Mouse (Mus musculus) midbrain, embryonic 16.5 days (tissue): ENCODE data around the gene Bola3. TPM values are rescaled to one million over a fixed set of nuclear protein-coding genes. Genes with fewer than 3 reads are reported as not detected.

ENCODE experiments used
- ATAC-seq: fragments of 200-750 bp; cut with Nextera tagmentation; 2 replicates; pipeline ENCODE4 v1.8.0; 2017; ENCODE audit warnings: moderate TSS enrichment
- H3K27ac ChIP-seq: fragments of 300-500 bp; sonication (generic); 2 replicates; pipeline ENCODE4 v1.5.1; 2014; ENCODE audit warnings: mild to moderate bottlenecking, low read length, mixed read lengths
- H3K27me3 ChIP-seq: fragments of 300-500 bp; sonication (generic); 2 replicates; pipeline ENCODE4 v1.6.1; 2014; ENCODE audit warnings: low read depth, low read length, mixed read lengths; ENCODE audit not compliant: control insufficient read depth, insufficient read depth
- H3K36me3 ChIP-seq: fragments of 300-500 bp; sonication (generic); 2 replicates; pipeline ENCODE4 v1.6.1; 2014; ENCODE audit warnings: mild to moderate bottlenecking, low read length, moderate library complexity, mixed read lengths; ENCODE audit not compliant: control insufficient read depth, insufficient read depth
- H3K4me1 ChIP-seq: fragments of 300-500 bp; sonication (generic); 2 replicates; pipeline ENCODE4 v1.6.1; 2014; ENCODE audit warnings: mild to moderate bottlenecking, low read length, mixed read lengths; ENCODE audit not compliant: control insufficient read depth, insufficient read depth
- H3K4me2 ChIP-seq: fragments of 300-500 bp; sonication (generic); 2 replicates; pipeline ENCODE4 v1.6.1; 2014; ENCODE audit warnings: mild to moderate bottlenecking, low read length, mixed read lengths
- H3K4me3 ChIP-seq: fragments of 300-500 bp; sonication (generic); 2 replicates; pipeline ENCODE4 v1.5.1; 2014; ENCODE audit warnings: low read depth, mild to moderate bottlenecking, low read length, moderate library complexity, mixed read lengths
- H3K9ac ChIP-seq: fragments of 300-500 bp; sonication (generic); 2 replicates; pipeline ENCODE4 v1.6.1; 2014; ENCODE audit warnings: low read depth, low read length, mixed read lengths
- H3K9me3 ChIP-seq: fragments of 300-500 bp; sonication (generic); replicated peaks from 2 replicates; pipeline ENCODE4 v1.6.1; 2014; ENCODE audit warnings: mild to moderate bottlenecking, low read length, mixed read lengths; ENCODE audit not compliant: control insufficient read depth, poor library complexity, severe bottlenecking
- WGBS: fragments of 180-500 bp; shearing (Covaris S2); extraction: QIAGEN DNeasy Blood & Tissue Kit; methylation state at CpG from one replicate; pipeline ENCODE4 v1.1.7; 2014; 5-methylcytosine and 5-hydroxymethylcytosine counted together
- polyA plus RNA-seq: library from polyadenylated mRNA; unstranded; fragments of >200 nt; fragmentation: Nextera tagmentation; extraction: Ambion mirVana; gene quantifications from 2 replicates; pipeline ENCODE4 v1.2.1, GENCODE M21; 2015

Gene Bola3
- 44.0 and 50.0 TPM in 2 replicates for polyA plus RNA-seq

DNA sequence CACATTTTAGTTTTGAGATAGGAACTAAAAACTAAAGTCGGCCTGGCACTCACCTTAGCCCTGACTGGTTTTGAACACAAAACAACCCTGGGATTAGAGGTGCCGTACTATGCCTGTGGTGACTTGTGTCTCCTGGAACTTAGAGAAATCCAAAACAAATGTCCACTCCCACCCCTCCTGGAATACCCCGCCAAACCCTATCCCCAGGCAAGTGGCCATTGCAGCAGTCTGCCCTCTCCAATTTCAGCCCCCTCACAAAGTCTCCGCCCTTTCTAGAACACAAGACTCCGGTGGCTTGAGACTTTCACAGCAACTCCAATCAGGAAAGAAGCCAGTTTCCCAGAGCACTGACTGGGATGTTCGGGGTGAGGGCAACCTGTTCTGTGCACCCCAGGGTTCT is at the start of gene Bola3:
Gene Bola3, plus strand, starts transcription at position 275 of the 400 bp plus-strand sequence.
- peak within 1 kb of the TSS; percentile 39 for H3K27ac ChIP-seq
- WGBS = 31% methylated on average over 6 of the region's 6 CpGs
- no peak; the same call in 1 of the 2 replicates for ATAC-seq

GRCm38 (mm10) chr6:83300447-83301229 is 48.3 kb upstream of the Bola3 start:
- no peak overlapping the region for H3K4me2 ChIP-seq
- no peak overlapping the region for H3K4me3 ChIP-seq
- no peaks in the 10 kb centered on the region for H3K27me3 ChIP-seq
- 0 out of 2 replicates have a peak, but pooled peaks cover 3% of the 10 kb centered on the region for H3K36me3 ChIP-seq
- ATAC-seq = no peak
- H3K4me1 ChIP-seq = no peaks in the 10 kb centered on the region
- no peak overlapping the region for H3K9ac ChIP-seq
- H3K9me3 ChIP-seq = no peaks in the 10 kb centered on the region
- no peak overlapping the region for H3K27ac ChIP-seq
- whole genome bisulfite sequencing = 83% methylated on average over 7 of the region's 7 CpGs

More for the DNA sequence above, at the start of gene Bola3:
- Histone ChIP-seq H3K4me1 (peaks cover 12% of the 10 kb centered on the region), H3K27me3 (no peaks in the 10 kb centered on the region), H3K36me3 (peaks cover 3% of the 10 kb centered on the region; the same call in 1 of the 2 replicates), H3K9me3 (no peaks in the 10 kb centered on the region), H3K9ac (peak within 1 kb of the TSS; percentile 91), H3K4me3 (peak within 1 kb of the TSS; percentile 75), H3K4me2 (peak within 1 kb of the TSS; percentile 88)

GRCm38 (mm10) chr6:83301294-83301693 is 47.7 kb upstream of the Bola3 start:
- H3K4me3 ChIP-seq = no peak overlapping the region
- no peak overlapping the region for H3K4me2 ChIP-seq
- no peak overlapping the region for H3K9ac ChIP-seq
- ATAC-seq = no peak
- WGBS = 92% methylated on average over 2 of the region's 2 CpGs
- no peaks in the 10 kb centered on the region for H3K9me3 ChIP-seq
- peaks cover 9% of the 10 kb centered on the region; the same call in 1 of the 2 replicates for H3K36me3 ChIP-seq
- no peaks in the 10 kb centered on the region for H3K4me1 ChIP-seq
- H3K27me3 ChIP-seq = no peaks in the 10 kb centered on the region
- no peak overlapping the region for H3K27ac ChIP-seq

DNA sequence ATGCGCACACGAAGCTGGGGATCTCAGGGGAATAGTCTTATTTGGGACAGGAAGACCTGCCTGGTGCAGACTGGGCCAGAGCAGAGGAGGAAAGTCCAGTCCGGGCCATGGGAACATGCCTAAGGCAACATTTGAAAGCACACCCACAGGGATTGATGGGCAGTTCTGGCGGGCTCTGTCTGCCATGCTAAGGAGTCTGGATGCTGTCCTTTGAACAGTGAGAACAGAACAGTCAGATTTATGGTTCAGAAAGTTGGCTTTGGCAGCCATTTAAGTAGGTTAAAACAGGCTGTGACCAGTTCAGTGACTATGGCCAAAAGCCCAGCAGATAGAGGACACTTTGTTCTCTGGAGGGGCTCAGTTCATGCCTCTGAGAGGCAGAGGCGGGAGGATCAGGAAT is 46.7 kb upstream of the Bola3 start:
- H3K27ac ChIP-seq = no peak overlapping the region
- H3K9ac ChIP-seq = no peak overlapping the region
- H3K36me3 ChIP-seq = peaks cover 9% of the 10 kb centered on the region; the same call in 1 of the 2 replicates
- no peaks in the 10 kb centered on the region for H3K4me1 ChIP-seq
- ATAC-seq = no peak
- H3K4me3 ChIP-seq = no peak overlapping the region
- H3K27me3 ChIP-seq = no peaks in the 10 kb centered on the region
- H3K9me3 ChIP-seq = no peaks in the 10 kb centered on the region
- WGBS = 81% methylated on average over 5 of the region's 5 CpGs
- H3K4me2 ChIP-seq = no peak overlapping the region

DNA sequence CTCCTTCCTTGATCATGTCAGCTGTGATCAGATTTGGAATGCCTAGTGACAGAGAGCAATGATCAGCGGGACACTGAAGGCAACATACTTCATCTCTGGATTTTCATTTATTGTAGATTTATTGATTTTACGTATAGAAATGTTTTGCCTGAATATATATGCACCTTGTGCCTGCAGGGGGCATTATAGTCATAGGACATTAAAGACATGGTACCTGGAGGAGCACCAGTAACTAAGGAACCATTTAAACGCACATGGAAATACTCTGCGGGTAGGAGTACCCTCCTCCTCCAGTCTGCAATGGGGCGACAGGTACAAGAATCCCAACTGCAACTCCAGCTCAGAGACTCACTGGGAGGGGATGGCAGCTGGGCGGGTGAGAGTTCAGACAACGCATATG is 39.9 kb upstream of the Bola3 start:
- peaks cover 20% of the 10 kb centered on the region for H3K36me3 ChIP-seq
- H3K4me1 ChIP-seq = no peaks in the 10 kb centered on the region
- H3K9me3 ChIP-seq = no peaks in the 10 kb centered on the region
- no peak overlapping the region for H3K9ac ChIP-seq
- no peaks in the 10 kb centered on the region for H3K27me3 ChIP-seq
- H3K4me3 ChIP-seq = no peak overlapping the region
- ATAC-seq = no peak
- 95% methylated on average over 7 of the region's 7 CpGs for WGBS
- H3K4me2 ChIP-seq = no peak overlapping the region
- H3K27ac ChIP-seq = no peak overlapping the region

- Histone ChIP-seq H3K4me3 (no peak overlapping the region), H3K36me3 (peaks cover 12% of the 10 kb centered on the region; the same call in 1 of the 2 replicates), H3K27ac (no peak overlapping the region), H3K9me3 (no peaks in the 10 kb centered on the region), H3K9ac (no peak overlapping the region), H3K4me2 (no peak overlapping the region), H3K27me3 (no peaks in the 10 kb centered on the region), H3K4me1 (peaks cover 5% of the 10 kb centered on the region)
- no peak for ATAC-seq
- whole genome bisulfite sequencing = 95% methylated on average over 11 of the region's 11 CpGs
Measured at GRCm38 (mm10) chr6:83311206-83311605, 37.7 kb upstream of the Bola3 start.

GRCm38 (mm10) chr6:83312021-83312420 is 36.9 kb upstream of the Bola3 start:
- peaks cover 12% of the 10 kb centered on the region; the same call in 1 of the 2 replicates for H3K36me3 ChIP-seq
- no peak overlapping the region for H3K9ac ChIP-seq
- H3K27me3 ChIP-seq = no peaks in the 10 kb centered on the region
- H3K9me3 ChIP-seq = no peaks in the 10 kb centered on the region
- H3K27ac ChIP-seq = no peak overlapping the region
- H3K4me1 ChIP-seq = peaks cover 11% of the 10 kb centered on the region
- WGBS = 92% methylated on average over 7 of the region's 7 CpGs
- ATAC-seq = no peak
- no peak overlapping the region for H3K4me2 ChIP-seq
- no peak overlapping the region for H3K4me3 ChIP-seq

GRCm38 (mm10) chr6:83312514-83312913 is 36.4 kb upstream of the Bola3 start:
- no peaks in the 10 kb centered on the region for H3K9me3 ChIP-seq
- ATAC-seq = no peak

GRCm38 (mm10) chr6:83315293-83315692 is 33.7 kb upstream of the Bola3 start:
- Histone ChIP-seq H3K4me1 (peaks cover 14% of the 10 kb centered on the region), H3K4me3 (no peak overlapping the region), H3K27ac (no peak overlapping the region), H3K4me2 (no peak overlapping the region), H3K9ac (no peak overlapping the region), H3K36me3 (peaks cover 6% of the 10 kb centered on the region; the same call in 1 of the 2 replicates), H3K9me3 (no peaks in the 10 kb centered on the region), H3K27me3 (no peaks in the 10 kb centered on the region)
- ATAC-seq = no peak

More at GRCm38 (mm10) chr6:83312514-83312913, 36.4 kb upstream of the Bola3 start:
- Histone ChIP-seq H3K9ac (no peak overlapping the region), H3K27ac (no peak overlapping the region), H3K36me3 (peaks cover 12% of the 10 kb centered on the region; the same call in 1 of the 2 replicates), H3K4me3 (no peak overlapping the region), H3K4me1 (peaks cover 11% of the 10 kb centered on the region), H3K27me3 (no peaks in the 10 kb centered on the region), H3K4me2 (no peak overlapping the region)
- 89% methylated on average over 8 of the region's 8 CpGs for WGBS
